Mouse (Mus musculus) gastrocnemius, adult 18-20 months (tissue): ENCODE results near the gene Plvap. TPM values are rescaled to one million over a fixed set of nuclear protein-coding genes. Genes with fewer than 3 reads are reported as not detected.

Experiments
- DNase-seq: peaks from one replicate; pipeline ENCODE4 v3.0.0; 2021; ENCODE audit warnings: low spot score
- total RNA-seq, 2 experiments: library from RNA; stranded (reverse); gene quantifications; 2 replicates each; pipeline ENCODE4 v1.2.3; 2021

The Plvap gene
- total RNA-seq, 2 experiments from 2014 or later: 11.1 to 12.0 TPM

GRCm38 (mm10) chr8:71468001-71468400, 43.6 kb downstream of the Plvap start:
- no peak for DNase-seq

GRCm38 (mm10) chr8:71467201-71467600, 44.4 kb downstream of the Plvap start:
- no peak for DNase-seq

GRCm38 (mm10) chr8:71466198-71466597, 45.4 kb downstream of the Plvap start:
- DNase-seq: no peak

DNA sequence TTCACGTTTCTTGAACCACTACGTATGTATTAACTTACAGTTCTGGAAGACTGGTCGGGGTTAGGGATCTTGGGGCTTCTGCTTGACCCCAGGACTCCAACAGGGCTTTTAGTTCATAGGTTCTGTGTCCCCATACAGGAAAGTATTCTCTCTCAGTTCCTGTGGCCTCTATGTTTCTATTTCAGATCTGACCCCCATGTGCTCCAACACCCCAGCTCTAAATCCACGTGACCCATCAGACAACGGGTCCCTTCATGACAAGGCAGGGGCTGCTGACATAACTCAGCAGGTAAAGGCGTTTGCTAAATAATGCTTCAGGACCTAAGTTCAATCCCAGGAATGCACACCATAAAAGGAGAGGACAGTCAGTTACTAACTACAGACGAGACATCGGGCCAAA, 45.8 kb downstream of the Plvap start:
- no peak for DNase-seq

- peak; percentile 100 for DNase-seq
Measured at GRCm38 (mm10) chr8:71464513-71465500, 46.7 kb downstream of the Plvap start, which contains the start of gene Mrpl34. TSS of gene Mrpl34 (plus strand) at chr8:71464959.

- DNase-seq: peak; percentile 97
Measured at GRCm38 (mm10) chr8:71463188-71464033, 48.1 kb downstream of the Plvap start, which contains the start of gene Abhd8. TSS of gene Abhd8 (minus strand) at chr8:71463655.

DNA sequence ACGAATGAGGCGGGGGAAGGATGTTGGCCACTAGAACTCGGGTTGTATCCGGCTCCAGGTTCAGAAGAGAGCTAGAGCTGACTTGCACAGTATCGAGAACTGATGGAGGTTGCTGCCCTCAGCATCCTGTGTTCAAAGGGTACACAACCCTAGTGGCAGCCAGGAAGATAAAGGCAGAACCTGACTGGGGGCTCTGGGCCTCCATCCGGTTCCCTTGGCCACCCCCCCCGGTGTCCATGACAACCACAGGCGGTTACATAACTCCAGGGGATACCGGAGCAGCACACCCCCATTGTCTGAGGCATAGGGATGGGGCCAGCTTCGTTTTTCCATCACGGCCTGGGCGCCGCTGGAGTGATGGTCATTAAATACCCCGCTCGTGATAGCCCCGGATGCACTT, 48.8 kb downstream of the Plvap start:
- DNase-seq: no peak

GRCm38 (mm10) chr8:71462191-71462590, 49.4 kb downstream of the Plvap start:
- DNase-seq: no peak

- DNase-seq: no peak
Measured at GRCm38 (mm10) chr8:71461152-71461840, 50.3 kb downstream of the Plvap start.

DNA sequence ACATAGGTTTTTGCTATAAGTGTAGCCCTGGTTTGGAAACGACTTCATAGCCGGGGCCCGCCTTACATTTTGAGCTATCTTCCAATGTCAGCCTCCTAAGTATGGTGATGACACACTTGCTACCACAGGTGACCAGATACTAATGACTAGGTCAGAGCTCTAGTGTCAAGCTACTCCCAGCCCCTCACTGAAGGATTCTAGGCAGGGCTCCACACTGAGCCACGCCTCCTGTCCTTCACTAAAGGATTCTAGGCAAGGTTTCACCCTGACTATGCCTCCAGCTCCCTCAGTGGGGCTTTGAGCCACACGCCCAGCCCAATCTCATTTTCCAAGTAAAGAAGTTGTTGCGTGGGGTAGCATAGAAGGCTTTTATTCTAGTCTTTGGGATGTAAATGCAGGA, 50.8 kb downstream of the Plvap start:
- no peak for DNase-seq

GRCm38 (mm10) chr8:71457659-71458270, 53.8 kb downstream of the Plvap start:
- DNase-seq: no peak

GRCm38 (mm10) chr8:71456906-71457305, 54.6 kb downstream of the Plvap start:
- no peak for DNase-seq

DNA sequence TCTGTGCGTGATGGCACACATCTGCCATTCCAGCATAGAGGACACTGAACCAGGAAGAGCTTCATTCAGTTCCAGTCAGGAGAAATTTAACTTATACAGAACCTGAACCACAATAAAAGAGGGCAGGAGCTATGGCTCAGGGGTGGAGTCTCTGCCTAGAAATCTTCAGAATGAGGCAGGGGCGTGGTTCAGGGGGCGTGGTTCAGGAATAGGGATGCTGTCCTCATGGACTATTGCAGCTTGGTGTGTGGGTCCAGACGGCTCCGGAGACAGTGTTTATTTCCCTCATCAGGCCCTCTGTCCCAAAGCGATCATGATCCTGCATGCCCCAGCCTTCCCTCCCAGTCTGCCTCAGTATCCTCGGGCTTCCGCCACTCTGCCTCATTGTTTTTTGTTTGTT, 56.9 kb downstream of the Plvap start:
- no peak for DNase-seq

DNA sequence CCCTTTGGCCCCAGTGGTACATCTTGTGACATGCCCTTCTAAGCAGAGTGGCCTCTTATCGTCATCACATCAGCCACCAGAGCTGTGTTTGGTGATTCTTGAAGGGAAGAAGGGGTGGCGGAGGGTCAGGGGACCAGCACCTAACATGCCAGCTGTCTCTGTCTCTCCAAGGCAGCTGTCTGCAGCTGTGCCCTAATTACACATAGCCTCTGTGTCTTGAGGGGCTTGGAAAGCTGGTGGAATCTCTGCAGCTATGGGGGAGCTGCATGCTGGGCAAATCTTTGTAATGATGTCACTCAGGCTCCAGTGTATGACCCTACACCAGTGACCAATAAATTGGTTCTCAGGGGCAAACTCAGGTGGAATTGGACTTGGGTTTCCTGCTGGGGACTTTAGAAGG, 58.9 kb downstream of the Plvap start:
- DNase-seq: no peak

DNA sequence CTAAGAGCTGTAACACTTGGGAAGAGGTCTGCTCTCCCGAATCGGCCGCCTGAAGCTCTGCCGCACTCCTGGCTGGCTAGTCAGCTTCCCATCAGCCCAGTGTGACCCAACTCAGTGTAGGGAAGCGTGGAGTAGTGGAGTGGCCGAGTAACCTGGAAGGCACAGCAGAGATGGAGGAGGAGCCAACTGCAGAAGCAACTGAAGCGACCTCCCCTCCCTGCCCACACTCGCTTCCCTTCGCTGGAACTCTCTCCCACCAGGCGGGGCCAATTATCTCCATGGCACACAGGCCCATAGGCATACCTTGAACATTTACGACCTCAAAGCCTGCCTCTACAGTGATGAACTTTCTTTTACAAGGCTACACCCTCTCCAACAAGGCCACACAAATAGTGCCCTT, 59.8 kb downstream of the Plvap start:
- no peak for DNase-seq

DNA sequence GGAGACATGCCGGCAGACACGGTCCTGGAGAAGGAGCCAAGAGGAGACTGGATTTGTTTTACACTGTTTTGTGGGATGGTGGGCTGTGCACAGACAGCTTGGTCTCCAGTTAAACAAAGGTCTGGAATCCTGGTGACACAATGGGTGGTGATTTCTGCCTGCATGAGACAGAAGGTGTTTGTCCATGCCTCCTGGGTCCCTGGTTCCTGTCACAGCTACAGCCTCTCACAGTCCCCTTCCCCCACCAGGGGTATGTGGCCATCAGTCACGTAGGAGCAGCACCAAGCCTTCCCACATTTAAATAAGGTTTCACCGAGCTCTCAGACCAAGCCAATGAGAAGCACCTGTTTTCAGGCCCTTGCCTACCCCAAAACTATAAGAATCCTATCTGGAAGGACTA, 60.2 kb downstream of the Plvap start:
- DNase-seq: no peak

Other genes with a start within 250 kb of the Plvap start
- gene Myo9b, start 239.0 kb downstream of the Plvap start, total RNA-seq: 1 to 10 TPM; 8.4 to 8.5 TPM
- 1 to 10 TPM; 4.5 to 5.1 TPM for gene Haus8, start 238.8 kb downstream of the Plvap start, total RNA-seq
- 100 to 1,000 TPM; 100 to 109 TPM for gene Use1, start 144.9 kb downstream of the Plvap start, total RNA-seq
- gene Ocel1, start 140.5 kb downstream of the Plvap start, total RNA-seq: 1 to 10 TPM; 6.1 to 6.2 TPM
- gene Nr2f6, start 129.8 kb downstream of the Plvap start, total RNA-seq: 10 to 100 TPM; 20.8 to 22.4 TPM
- 1 to 10 TPM; 4.7 to 6.9 TPM for gene Ushbp1, start 116.0 kb downstream of the Plvap start, total RNA-seq
- gene Babam1, start 114.9 kb downstream of the Plvap start, total RNA-seq: 10 to 100 TPM; 63.4 to 71.9 TPM
- gene Ankle1, start 105.7 kb downstream of the Plvap start, total RNA-seq: not detected
- 10 to 100 TPM; 22.4 to 28.0 TPM for gene Abhd8, start 48.1 kb downstream of the Plvap start, total RNA-seq
- 10 to 100 TPM; 65.5 to 71.4 TPM for gene Mrpl34, start 46.8 kb downstream of the Plvap start, total RNA-seq
- 10 to 100 TPM; 28.4 to 31.7 TPM for gene Dda1, start 42.6 kb downstream of the Plvap start, total RNA-seq
- 10 to 100 TPM; 14.6 to 16.0 TPM for gene Ano8, start 25.8 kb downstream of the Plvap start, total RNA-seq
- gene Gtpbp3, start 23.6 kb downstream of the Plvap start, total RNA-seq: 10 to 100 TPM; 10.0 to 10.5 TPM
- gene Ccdc194, start 14.0 kb upstream of the Plvap start, total RNA-seq: not detected
- 1 to 10 TPM; 5.9 to 8.2 TPM for gene Bst2, start 25.7 kb upstream of the Plvap start, total RNA-seq
- gene Mvb12a, start 31.2 kb upstream of the Plvap start, total RNA-seq: 10 to 100 TPM; 22.5 to 24.8 TPM
- gene Tmem221, start 47.1 kb upstream of the Plvap start, total RNA-seq: not detected
- gene Nxnl1, start 54.8 kb upstream of the Plvap start, total RNA-seq: not detected
- gene Slc27a1, start 57.1 kb upstream of the Plvap start, total RNA-seq: 10 to 100 TPM; 78.7 to 93.8 TPM
- 10 to 100 TPM; 23.2 to 23.7 TPM for gene Pgls, start 80.4 kb upstream of the Plvap start, total RNA-seq
- 1 to 10 TPM in 1 of 2 experiments, under 1 TPM in 1; 0.57 to 1.3 TPM for gene Fam129c, start 85.9 kb upstream of the Plvap start, total RNA-seq
- 10 to 100 TPM; 37.3 to 37.4 TPM for gene Colgalt1, start 99.2 kb upstream of the Plvap start, total RNA-seq
- not detected for gene Unc13a, start 160.0 kb upstream of the Plvap start, total RNA-seq
- gene Jak3, start 164.5 kb upstream of the Plvap start, total RNA-seq: 1 to 10 TPM; 1.4 to 2.2 TPM
- gene Insl3, start 177.5 kb upstream of the Plvap start, total RNA-seq: under 1 TPM; 0.78 TPM
- gene B3gnt3, start 190.0 kb upstream of the Plvap start, total RNA-seq: 1 to 10 TPM; 1.7 to 2.4 TPM
- gene Fcho1, start 214.0 kb upstream of the Plvap start, total RNA-seq: not detected